3 mouse cellular contexts compared by ENCODE assay signal in the genomic region with DNA sequence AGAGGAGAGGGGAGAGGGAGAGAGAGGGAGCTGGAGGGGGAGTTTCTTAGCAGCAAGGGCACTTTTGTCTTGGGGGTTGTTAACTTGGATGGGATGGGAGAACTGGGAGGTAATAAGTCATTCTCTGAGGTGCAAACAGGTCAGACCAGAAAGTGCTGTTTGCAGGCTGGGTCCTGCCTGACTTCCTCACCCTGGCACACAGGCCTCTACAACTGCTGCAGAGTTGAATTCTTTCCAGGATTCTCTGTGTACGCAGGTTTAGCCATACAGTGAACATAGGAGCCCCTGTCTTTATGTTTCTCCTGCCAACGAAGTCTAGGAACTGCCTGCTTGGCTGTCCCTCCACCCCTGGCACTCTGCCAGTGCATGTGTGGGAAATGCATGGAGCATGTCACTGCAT. TPM values are rescaled to one million over a fixed set of nuclear protein-coding genes. Genes with fewer than 3 reads are reported as not detected.
"Had no signal": no experiment of that assay in that cellular context is flagged by ENCODE, and none has a peak within 500 bp of the region (broad histone marks: within the 10 kb centered on the region; RNA-seq: fewer than 3 reads in every experiment).

No protein-coding gene starts in this region.

RNA-seq across cellular contexts. Expression of a gene that starts 28.9 kb away (rescaled TPM):
- polyA plus RNA-seq: neural tube, embryonic 13.5 days; neural tube, embryonic 15.5 days; thymus, postnatal 0 days had no signal
